Mouse (Mus musculus) limb, embryonic 12.5 days (tissue): ENCODE data around the gene Frmd4a. TPM values are rescaled to one million over a fixed set of nuclear protein-coding genes. Genes with fewer than 3 reads are reported as not detected.

ENCODE experiments used
- ATAC-seq: fragments of 200-750 bp; cut with Nextera tagmentation; 2 replicates; pipeline ENCODE4 v1.8.0; 2017; ENCODE audit warnings: low read depth, moderate TSS enrichment; ENCODE audit not compliant: insufficient number of reproducible peaks, insufficient read depth, low FRiP score, low TSS enrichment
- H3K27ac ChIP-seq: fragments of 300-500 bp; sonication (generic); 2 replicates; pipeline ENCODE4 v1.5.1; 2016; ENCODE audit warnings: mild to moderate bottlenecking, moderate library complexity
- H3K27me3 ChIP-seq: fragments of 300-500 bp; sonication (generic); 2 replicates; pipeline ENCODE4 v1.6.1; 2016; ENCODE audit warnings: mild to moderate bottlenecking, moderate library complexity
- H3K36me3 ChIP-seq: fragments of 300-500 bp; sonication (generic); 2 replicates; pipeline ENCODE4 v1.6.1; 2016; ENCODE audit warnings: mild to moderate bottlenecking, moderate library complexity
- H3K4me1 ChIP-seq: fragments of 300-500 bp; sonication (generic); replicated peaks from 2 replicates; pipeline ENCODE4 v1.6.1; 2016
- H3K4me2 ChIP-seq: fragments of 300-500 bp; sonication (generic); 2 replicates; pipeline ENCODE4 v1.6.1; 2016; ENCODE audit warnings: mild to moderate bottlenecking, moderate library complexity
- H3K4me3 ChIP-seq: fragments of 300-500 bp; sonication (generic); replicated peaks from 2 replicates; pipeline ENCODE4 v1.5.1; 2016; ENCODE audit warnings: mild to moderate bottlenecking
- H3K9ac ChIP-seq: fragments of 300-500 bp; sonication (generic); replicated peaks from 2 replicates; pipeline ENCODE4 v1.6.1; 2016; ENCODE audit warnings: mild to moderate bottlenecking, moderate library complexity
- H3K9me3 ChIP-seq: fragments of 300-500 bp; sonication (generic); 2 replicates; pipeline ENCODE4 v1.6.1; 2016; ENCODE audit warnings: mild to moderate bottlenecking, moderate library complexity
- WGBS: fragments of 180-500 bp; shearing (Covaris S2); methylation state at CpG from one replicate; pipeline ENCODE4 v1.1.7; 2016; 5-methylcytosine and 5-hydroxymethylcytosine counted together
- polyA plus RNA-seq: library from polyadenylated mRNA; unstranded; fragments of >200 nt; fragmentation: Nextera tagmentation; extraction: Ambion mirVana; gene quantifications from 2 replicates; pipeline ENCODE4 v1.2.1, GENCODE M21; 2016

Gene Frmd4a
- polyA plus RNA-seq, 1 experiment from 2014 or later = 69.3 TPM

GRCm38 (mm10) chr2:4529254-4529729 is 511.8 kb downstream of the Frmd4a start:
- Histone ChIP-seq H3K27ac (no peak overlapping the region), H3K4me1 (0 out of 2 replicates have a peak, but pooled peaks cover 5% of the 10 kb centered on the region), H3K9ac (no peak overlapping the region), H3K27me3 (no peaks in the 10 kb centered on the region), H3K9me3 (no peaks in the 10 kb centered on the region), H3K36me3 (peaks cover 63% of the 10 kb centered on the region), H3K4me3 (no peak overlapping the region), H3K4me2 (no peak overlapping the region)
- ATAC-seq = no peak
- 83% methylated on average over 9 of the region's 9 CpGs for WGBS

DNA sequence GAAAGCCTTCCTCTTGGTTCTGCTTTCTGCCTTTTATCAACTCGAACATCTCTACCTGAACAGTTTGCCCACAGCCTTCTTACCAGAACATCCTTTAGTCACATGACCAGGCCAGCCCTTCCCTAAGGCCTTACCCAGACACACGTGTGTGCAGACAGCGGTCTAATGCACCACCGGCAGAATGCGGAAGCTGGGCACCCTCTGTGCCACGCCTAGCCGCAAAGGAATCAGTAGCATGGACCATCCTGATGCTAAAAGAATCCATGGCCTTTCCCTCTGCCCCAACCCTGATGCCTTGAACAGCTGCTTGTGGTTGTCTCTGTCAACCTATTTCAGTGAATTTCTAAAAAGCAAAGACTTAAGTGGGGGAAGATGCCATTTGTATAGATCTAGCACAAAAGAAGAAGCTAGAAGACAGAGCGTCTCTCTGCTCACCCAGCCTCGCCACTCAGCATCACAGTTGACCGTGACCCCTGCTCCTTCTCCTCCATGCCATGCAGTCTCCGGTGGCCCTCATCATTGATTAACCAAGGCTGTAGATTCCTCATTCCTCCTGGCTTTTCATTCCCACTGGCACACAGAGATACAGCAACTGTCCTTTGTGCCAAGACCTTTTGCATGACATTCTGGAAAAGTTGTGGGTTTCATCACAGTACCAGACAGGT is 514.1 kb downstream of the Frmd4a start:
- H3K4me1 ChIP-seq = 0 out of 2 replicates have a peak, but pooled peaks cover 5% of the 10 kb centered on the region
- H3K4me3 ChIP-seq = no peak overlapping the region
- no peak overlapping the region for H3K27ac ChIP-seq
- H3K27me3 ChIP-seq = no peaks in the 10 kb centered on the region
- H3K36me3 ChIP-seq = peaks cover 78% of the 10 kb centered on the region
- H3K9ac ChIP-seq = no peak overlapping the region
- H3K9me3 ChIP-seq = no peaks in the 10 kb centered on the region
- no peak for ATAC-seq
- WGBS = 94% methylated on average over 11 of the region's 11 CpGs
- no peak overlapping the region for H3K4me2 ChIP-seq

GRCm38 (mm10) chr2:4532198-4532568 is 514.7 kb downstream of the Frmd4a start:
- Histone ChIP-seq H3K9ac (no peak overlapping the region), H3K27ac (no peak overlapping the region), H3K4me2 (no peak overlapping the region), H3K4me3 (no peak overlapping the region), H3K27me3 (no peaks in the 10 kb centered on the region), H3K4me1 (0 out of 2 replicates have a peak, but pooled peaks cover 5% of the 10 kb centered on the region), H3K36me3 (peaks cover 84% of the 10 kb centered on the region), H3K9me3 (no peaks in the 10 kb centered on the region)
- WGBS = 95% methylated on average over 5 of the region's 5 CpGs
- no peak for ATAC-seq

DNA sequence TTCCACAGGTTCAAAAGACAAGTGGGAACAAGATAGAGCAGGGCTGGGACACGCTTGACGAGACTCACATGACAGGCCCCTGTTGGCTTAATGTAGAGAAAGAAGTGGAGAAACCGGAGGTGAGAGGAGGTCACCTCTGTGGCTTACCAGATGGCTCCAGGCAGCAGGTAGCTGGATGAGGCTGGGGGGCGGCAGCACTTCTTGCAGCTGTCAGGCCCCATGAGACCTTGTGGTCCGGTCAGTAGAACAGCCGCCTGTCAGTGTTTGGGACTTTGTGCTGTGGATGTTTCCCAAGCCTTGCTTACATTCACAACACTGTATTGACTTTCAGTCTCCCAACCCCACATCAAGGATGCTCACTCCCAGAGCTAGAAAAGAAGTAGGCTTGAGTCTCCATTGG is 515.4 kb downstream of the Frmd4a start:
- WGBS = 92% methylated on average over 6 of the region's 6 CpGs
- no peaks in the 10 kb centered on the region for H3K9me3 ChIP-seq
- no peak overlapping the region for H3K9ac ChIP-seq
- no peak overlapping the region for H3K27ac ChIP-seq
- 0 out of 2 replicates have a peak, but pooled peaks cover 5% of the 10 kb centered on the region for H3K4me1 ChIP-seq
- H3K36me3 ChIP-seq = peaks cover 86% of the 10 kb centered on the region
- no peak for ATAC-seq
- H3K4me2 ChIP-seq = no peak overlapping the region
- no peaks in the 10 kb centered on the region for H3K27me3 ChIP-seq
- H3K4me3 ChIP-seq = no peak overlapping the region

DNA sequence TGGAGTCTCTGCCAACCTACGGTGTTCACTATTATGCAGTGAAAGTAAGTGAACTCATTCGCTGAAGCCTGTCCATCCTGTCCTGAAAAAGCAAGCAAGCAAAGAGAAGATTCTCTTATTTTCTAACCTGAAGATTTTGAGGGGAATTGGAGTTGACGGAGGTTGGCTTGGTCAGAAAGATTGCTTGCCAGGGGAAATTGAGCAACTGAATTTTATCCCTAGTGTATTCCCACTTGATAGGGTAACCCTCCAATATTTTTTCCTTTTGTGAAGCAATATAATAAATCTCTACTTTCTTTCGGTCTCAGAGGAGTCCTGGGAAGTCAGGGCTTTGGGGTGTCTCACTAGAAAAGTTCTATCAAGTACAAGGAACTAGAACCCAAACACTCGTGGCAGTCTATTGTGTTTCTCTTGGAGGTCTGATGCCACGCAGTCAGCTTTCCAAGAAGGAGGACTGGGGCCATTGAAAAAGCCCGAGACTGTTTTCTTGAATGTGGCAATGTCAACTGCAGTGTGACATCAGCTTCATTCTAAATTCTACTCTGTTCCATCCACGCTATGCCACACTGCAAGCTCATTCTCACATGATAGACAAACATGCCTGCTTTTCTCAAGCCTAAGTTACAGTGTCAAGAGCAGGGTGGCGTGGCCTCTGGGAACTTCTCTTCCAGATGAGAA is 517.8 kb downstream of the Frmd4a start:
- Histone ChIP-seq H3K36me3 (peaks cover 95% of the 10 kb centered on the region), H3K27me3 (no peaks in the 10 kb centered on the region), H3K4me1 (peaks cover 9% of the 10 kb centered on the region), H3K9me3 (no peaks in the 10 kb centered on the region), H3K9ac (no peak overlapping the region), H3K4me2 (no peak overlapping the region), H3K27ac (no peak overlapping the region), H3K4me3 (no peak overlapping the region)
- WGBS = 92% methylated on average over 9 of the region's 9 CpGs
- no peak for ATAC-seq

DNA sequence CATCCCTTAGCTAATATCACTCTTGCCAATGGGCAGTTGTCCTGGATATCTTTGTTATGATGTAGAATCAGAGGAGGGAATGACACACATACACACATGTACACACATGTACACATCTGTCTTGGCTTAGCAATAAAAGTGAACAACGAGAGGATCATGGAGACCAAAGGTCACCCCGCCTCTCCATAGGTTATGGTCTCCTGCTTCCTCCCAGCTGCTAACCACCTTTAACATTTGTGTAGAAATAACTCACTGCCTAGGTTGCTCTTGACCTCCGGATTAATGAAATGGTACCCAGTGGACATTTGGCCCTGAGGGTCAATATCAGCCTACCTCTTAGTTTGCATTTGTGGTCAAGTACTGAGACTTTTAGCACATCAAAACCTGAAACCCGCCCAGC is 523.8 kb downstream of the Frmd4a start:
- Histone ChIP-seq H3K4me1 (peaks cover 54% of the 10 kb centered on the region), H3K36me3 (peaks cover 93% of the 10 kb centered on the region), H3K4me2 (no peak overlapping the region), H3K27ac (no peak overlapping the region), H3K9me3 (no peaks in the 10 kb centered on the region), H3K9ac (no peak overlapping the region), H3K27me3 (no peaks in the 10 kb centered on the region), H3K4me3 (no peak overlapping the region)
- WGBS = 24% methylated on average over 4 of the region's 4 CpGs
- ATAC-seq = no peak

GRCm38 (mm10) chr2:4541844-4542628 is 524.5 kb downstream of the Frmd4a start:
- Histone ChIP-seq H3K4me1 (peaks cover 61% of the 10 kb centered on the region), H3K9me3 (no peaks in the 10 kb centered on the region), H3K27me3 (no peaks in the 10 kb centered on the region), H3K4me3 (no peak overlapping the region), H3K36me3 (peaks cover 86% of the 10 kb centered on the region), H3K4me2 (no peak overlapping the region), H3K27ac (no peak overlapping the region), H3K9ac (no peak overlapping the region)
- no peak for ATAC-seq
- WGBS = 22% methylated on average over 11 of the region's 11 CpGs

DNA sequence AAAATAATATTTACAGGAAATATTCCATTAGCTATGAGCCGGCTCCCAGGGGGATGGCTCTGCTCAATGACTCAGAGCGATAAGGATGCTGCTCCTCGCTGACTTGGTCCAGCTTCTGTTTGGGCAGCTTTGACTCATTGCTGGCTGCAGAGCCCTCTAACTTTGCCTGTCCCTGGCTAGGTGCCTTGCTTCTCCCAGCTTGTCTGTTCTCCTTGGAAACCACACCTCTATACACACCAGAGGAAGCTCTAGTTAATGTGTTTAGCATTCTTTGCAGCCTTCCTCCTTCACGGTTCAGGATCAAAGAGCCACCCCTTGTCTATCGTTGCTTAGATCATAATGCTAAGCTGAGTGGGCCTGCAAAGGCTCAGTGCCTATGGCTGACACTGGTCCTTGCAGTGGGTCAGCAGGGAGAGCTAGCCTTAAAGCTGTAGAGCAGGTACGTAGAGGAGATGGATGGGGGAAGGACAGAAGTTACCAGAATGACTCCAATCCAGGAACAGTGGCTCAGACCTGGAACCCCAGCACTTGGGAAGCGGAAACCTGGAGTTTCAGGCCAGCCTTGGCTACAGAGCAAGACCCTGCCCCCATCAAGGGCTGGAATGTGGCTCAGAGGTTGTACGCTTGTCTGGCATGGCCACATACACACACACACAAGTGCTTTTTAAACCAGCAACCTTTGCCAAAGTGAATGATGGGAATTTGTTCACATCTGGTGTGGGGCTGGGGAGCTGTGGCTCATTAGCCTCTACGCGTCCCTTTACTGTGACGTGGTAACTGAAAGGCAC is 525.3 kb downstream of the Frmd4a start:
- no peak for ATAC-seq
- WGBS = 45% methylated on average over 11 of the region's 11 CpGs
- peaks cover 83% of the 10 kb centered on the region for H3K36me3 ChIP-seq
- no peak overlapping the region for H3K4me3 ChIP-seq
- H3K9me3 ChIP-seq = no peaks in the 10 kb centered on the region
- no peak overlapping the region for H3K4me2 ChIP-seq
- no peak overlapping the region for H3K9ac ChIP-seq
- peaks cover 68% of the 10 kb centered on the region for H3K4me1 ChIP-seq
- peak overlapping the region; percentile 29; the same call in 1 of the 2 replicates for H3K27ac ChIP-seq
- H3K27me3 ChIP-seq = no peaks in the 10 kb centered on the region

GRCm38 (mm10) chr2:4543417-4543775 is 525.9 kb downstream of the Frmd4a start:
- H3K27ac ChIP-seq = 0 out of 2 replicates have a peak overlapping the region, but pooled peaks have one; percentile 5
- H3K4me1 ChIP-seq = peaks cover 70% of the 10 kb centered on the region
- no peaks in the 10 kb centered on the region for H3K9me3 ChIP-seq
- 46% methylated on average over 1 of the region's 1 CpGs for WGBS
- H3K9ac ChIP-seq = no peak overlapping the region
- no peaks in the 10 kb centered on the region for H3K27me3 ChIP-seq
- H3K4me2 ChIP-seq = no peak overlapping the region
- peaks cover 81% of the 10 kb centered on the region for H3K36me3 ChIP-seq
- no peak for ATAC-seq
- H3K4me3 ChIP-seq = no peak overlapping the region

DNA sequence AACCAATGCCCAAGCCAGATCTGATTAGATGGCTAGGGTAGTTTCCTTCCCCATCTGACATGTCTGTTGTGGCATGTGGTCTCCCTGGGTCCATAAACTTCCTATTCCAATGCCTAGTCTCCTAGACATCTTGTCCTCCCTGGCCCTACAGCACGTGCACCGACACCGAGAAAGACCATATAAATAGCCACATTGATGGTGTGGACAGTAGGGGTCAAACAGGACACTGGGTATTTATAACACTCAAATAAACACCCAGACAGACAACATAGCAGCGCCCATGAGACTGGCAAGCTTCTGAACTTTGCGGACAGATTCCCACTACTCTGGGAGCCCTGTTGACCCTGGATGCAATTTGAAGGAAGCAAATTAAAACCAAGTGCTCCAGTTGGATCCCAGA is 526.8 kb downstream of the Frmd4a start:
- peaks cover 81% of the 10 kb centered on the region for H3K36me3 ChIP-seq
- no peak for ATAC-seq
- no peak overlapping the region for H3K4me3 ChIP-seq
- no peak overlapping the region for H3K9ac ChIP-seq
- no peaks in the 10 kb centered on the region for H3K27me3 ChIP-seq
- no peaks in the 10 kb centered on the region for H3K9me3 ChIP-seq
- H3K4me2 ChIP-seq = no peak overlapping the region
- WGBS = 65% methylated on average over 5 of the region's 5 CpGs
- 0 out of 2 replicates have a peak overlapping the region, but pooled peaks have one; percentile 29 for H3K27ac ChIP-seq
- H3K4me1 ChIP-seq = peaks cover 68% of the 10 kb centered on the region
